Mouse (Mus musculus): ENCODE measurements at regions not wholly inside any gene's neighbourhood (a gene's known extent, or its start where the extent isn't known, plus 50 kb on each side); places are given as distances from the start of the nearest gene placed in this dataset.

DNA sequence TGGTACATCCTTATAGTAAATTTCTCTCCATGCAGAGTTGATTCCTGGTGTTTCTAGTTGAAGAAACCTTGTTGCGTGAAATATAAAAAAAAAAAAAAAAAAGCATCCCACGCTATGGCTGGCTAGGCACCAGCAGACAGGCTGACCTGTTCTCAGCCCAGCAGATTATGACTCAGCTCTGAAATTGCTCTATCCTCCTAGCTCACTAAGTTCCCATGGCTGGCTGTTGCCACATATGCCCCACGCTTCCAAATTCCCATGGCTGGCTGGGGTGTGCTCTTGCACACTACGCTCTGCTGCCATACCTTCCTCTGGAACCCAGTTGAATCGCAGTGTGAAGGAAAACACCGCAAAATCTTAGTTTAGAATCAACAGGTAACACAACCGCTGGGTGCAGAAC is 270.1 kb downstream of the Mid1ip1 start:
- no peak for DNase-seq (ENCODE audit: low spot score in 2 of 2)

DNA sequence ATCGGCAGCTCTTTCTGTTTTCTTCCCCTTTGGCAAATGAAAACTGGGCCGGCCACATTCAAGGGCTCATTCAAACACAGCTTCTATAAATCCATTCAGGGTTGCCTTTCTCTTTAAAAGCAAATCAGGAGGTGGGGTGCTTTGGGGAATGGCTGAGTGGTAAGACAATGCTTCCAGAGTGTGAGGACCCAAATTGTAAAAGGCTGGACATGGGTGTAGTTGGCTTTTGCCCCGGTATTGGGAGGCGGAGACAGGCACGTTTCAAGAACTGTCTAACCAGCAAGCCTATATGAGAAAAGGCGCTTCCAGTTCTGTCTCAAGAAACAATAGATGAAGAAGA is 277.0 kb downstream of the Mid1ip1 start:
- no peak for DNase-seq (ENCODE audit: low spot score in 2 of 2)

DNA sequence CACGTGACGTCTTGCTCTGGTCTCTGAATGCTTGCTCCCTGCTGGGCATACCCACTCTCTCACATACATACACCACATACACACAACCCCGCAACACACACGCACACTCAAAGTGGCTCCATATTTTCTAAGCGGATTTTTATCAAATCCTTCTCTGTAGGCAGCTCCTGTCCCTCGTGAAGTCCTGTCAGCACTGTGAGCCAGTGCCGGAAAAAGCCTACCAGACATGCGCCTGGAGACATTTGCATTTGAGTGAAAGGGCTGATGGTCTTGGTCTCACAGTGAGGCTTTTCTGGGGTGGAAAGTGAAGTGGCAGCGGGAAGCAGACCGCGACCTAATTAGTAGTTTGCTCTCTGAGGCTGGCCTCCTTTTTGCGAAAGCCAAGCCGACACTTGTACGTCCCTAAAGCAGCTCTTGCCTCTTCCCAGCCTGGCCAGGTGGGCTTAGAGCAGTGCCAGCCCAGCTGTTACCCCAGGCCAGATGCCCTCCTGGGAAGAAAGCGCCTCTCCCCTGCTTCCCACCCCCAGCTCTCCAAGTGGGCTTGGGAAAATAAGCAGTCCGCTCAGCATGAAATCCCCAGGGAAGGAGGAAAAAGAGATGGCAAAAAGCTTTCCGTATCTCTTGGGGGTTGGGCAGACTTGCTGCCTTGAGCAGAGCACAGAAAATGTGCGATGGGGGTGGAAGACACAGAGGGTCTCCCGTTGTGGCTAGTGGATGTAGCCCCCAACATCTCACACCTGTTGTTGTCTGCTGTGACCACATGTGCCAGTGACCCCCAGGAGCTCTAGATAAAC is 277.6 kb downstream of the Mid1ip1 start:
- peak; percentile 35 to 50 for DNase-seq (ENCODE audit: low spot score in 2 of 2)

DNA sequence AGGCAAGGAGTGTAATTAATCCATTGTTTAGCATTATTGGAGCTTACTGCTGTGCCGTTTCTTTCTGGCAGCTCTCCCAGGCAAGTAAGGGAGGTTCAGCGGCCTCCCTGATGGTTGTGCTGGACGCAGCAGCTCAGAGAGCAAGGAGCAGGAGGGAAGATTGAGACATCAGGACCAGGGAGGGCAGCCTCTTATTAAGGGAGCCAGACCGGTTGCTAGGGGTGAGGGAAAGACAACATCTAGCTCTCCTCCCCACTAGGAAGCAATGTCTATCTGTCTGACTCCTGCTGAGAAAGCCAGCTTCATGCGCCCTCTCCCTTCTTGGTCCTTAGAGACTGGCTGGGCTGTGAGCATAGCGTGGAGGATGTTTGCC is 278.2 kb downstream of the Mid1ip1 start:
- no peak for DNase-seq (ENCODE audit: low spot score in 2 of 2)

DNA sequence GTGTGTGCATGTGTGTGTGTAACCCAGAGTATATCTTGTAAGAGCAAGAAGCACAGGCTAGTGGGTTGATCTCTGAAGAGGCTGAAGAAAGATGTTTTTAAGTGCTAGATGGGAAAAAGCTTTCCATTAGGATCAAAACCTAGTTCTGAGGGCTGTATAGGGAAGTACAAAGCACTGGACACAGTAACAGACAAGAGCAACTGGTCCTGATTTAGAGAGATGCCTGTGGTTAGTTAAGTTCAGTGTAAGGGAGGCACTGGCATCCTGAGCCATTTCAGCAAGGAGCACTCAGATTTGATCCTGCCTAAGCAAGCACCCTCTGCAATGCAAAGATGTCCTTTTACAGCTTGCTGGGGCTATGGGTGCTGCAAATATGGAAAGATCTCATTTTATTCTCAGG is 280.1 kb downstream of the Mid1ip1 start:
- DNase-seq (ENCODE audit: low spot score in 2 of 2), result no peak

DNA sequence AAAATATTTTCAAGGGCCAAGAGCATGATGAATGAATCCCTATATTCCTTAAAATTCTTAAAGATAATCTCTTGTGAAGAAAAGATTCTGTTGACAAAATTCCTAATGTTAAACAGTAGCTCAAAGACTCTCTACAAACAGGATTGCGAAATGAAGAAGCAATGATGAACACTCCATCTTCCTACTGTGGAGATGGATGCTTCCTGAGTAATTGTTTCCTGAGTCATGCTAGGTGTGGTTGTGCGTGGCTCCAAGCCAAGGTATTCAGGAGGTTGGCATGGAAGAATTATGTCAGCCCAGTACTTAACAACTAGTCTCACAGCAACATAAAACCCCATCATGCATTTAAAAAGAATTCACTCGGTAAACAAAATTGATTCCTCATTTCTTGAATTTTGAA is 286.4 kb downstream of the Mid1ip1 start:
- no peak for DNase-seq (ENCODE audit: low spot score in 2 of 2)

DNA sequence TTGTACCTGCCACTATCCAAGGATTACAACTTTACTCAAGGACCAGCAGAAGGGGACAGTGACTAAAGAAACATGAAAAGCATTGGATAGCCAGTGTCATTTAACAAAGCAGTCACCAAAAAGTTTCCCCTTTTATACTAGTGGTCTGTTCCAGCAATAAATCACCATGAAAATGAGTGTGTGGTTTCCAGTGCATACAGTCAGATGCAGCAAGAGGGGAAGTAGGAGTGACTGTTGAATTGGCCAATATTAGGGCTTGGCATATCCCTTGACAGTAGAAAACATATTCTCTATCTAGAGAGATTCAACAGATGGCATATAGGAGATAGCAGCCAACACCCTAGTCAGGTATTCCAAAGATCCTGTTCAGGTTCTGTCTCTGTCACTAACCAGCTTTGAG is 259.8 kb upstream of the H2al1a start:
- no peak for DNase-seq (ENCODE audit: low spot score in 2 of 2)

DNA sequence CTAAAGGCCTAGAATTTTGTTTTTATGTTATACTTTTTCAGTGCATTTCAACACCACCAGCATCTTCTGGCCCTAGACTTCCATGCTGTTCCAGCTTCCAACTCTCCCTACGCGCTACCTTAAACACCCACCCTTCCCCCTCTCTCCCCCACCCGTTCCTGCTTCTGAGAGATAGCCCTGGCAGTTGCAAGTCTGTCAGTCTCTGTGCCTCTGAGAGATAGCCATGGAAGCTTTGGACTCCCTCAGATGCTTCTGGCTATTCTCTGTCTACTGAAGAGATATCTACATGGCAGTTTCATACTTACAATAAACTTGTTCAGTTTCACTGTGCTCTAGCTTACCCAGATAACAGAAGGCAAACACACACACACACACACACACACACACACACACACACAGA is 252.3 kb upstream of the H2al1a start:
- no peak for DNase-seq (ENCODE audit: low spot score in 2 of 2)

DNA sequence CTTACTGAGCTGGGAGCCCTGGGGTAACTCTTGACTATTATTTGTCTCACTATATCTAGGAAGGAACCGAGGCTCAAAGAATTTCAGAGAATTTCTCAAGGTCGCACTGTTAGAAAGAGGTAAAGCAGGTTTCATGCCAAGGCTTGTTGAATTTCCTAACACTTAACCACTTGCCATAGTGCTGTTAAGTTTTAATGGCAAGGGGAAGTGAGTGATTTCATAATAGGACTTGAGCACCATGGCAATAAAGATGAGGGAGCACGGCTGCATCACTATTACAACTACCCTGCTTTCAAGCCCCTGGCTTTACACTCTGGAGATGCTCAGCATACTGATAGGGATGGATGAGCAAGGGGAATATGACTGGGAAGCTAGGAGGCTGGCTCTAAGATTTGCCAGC is 216.9 kb upstream of the H2al1a start:
- DNase-seq (ENCODE audit: low spot score in 2 of 2), result no peak

DNA sequence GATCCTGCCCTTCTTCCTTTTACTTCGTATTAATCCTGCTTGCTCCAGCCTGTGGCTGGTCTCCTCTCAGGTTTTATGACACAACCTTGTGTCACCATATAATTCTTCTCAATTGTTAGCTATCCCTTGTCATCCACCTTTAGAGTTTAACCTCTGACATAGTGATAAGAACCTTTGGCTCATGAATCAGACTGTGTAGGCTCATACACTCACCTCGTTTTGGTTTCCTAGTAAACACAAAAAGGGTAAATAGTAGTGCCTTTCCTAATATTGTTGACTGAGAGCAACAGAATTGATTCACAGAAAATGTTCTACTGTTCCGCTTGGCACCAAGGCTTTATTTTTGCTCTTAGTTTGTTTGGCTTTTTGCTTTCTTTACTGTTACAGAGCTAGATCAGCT is 216.2 kb upstream of the H2al1a start:
- no peak for DNase-seq (ENCODE audit: low spot score in 2 of 2)

DNA sequence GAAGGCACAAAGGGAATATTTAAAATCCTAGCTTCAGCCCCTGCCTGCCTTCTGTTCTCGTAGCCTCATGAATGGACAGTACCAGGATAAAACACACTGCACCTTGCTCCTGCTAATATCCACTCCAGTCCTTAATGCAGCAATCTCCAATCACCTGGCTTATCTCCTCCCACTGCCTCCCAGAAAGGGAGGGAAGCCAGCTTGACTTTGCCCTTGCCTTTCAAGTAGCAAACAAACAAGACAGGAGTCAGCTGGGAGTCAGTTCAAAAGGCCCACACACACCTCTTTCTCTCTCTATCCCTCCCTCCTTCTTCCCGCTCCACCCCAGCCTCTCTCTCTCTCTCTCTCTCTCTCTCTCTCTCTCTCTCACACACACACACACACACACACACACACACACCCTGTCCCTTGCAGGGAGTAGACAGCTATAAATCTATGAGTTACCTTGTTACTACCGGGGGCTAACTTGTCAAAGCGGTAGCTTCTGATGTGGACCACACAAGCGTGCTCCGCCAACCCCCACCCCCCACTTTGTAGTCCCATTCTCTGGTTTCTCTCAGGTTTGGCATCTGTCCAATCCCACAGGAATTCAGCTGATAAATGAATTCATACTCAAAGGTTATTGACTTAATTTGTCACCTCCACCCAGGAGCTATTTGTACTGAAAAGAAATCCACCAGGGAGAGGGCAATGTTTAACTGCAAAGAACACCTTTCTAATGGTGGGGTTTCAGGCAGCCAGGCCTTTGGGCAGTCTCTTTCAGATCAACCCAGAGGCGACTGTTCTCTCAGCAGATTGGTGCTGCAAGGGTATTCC is 212.6 kb upstream of the H2al1a start:
- DNase-seq (ENCODE audit: low spot score in 2 of 2), result no peak

DNA sequence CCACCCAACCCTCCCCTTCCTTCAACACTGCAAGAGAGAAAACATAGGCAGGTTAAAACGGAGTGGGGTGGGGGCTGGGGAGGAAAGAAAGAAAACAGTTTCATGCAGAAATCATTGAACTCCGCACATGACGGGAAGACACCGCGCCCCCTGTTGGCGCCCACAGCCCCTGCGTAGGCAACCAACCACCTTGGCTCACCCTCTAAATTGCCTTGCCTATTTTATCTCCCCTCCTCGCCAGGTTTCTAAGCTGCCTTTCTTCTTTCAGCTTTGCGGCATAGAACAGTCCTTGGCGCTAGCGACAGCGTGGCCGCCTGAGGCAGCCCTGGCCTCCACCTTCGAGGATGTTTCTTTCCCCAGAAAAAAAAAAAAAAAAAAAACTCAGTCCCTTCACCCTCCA is 211.1 kb upstream of the H2al1a start:
- DNase-seq (ENCODE audit: low spot score in 2 of 2), result peak in 1 of 2 experiments; percentile 37

DNA sequence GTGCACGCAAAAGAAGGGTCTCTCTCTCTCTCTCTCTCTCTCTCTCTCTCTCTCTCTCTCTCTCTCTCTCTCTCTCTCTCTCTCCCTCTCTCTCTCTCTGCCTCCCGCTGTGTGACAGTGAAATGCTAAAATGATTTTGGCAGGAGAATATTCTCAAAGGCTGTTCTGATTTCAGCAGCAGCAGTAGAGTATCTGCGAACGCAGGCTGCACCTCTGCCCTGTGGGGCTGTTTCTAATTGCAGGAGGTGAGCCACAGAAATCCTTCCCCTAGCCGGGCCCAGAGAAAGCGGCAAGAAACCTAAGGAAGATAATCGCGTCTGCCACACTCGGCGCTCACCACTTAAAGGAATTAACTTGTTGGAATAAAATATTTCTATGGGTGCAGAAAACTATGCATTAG is 210.6 kb upstream of the H2al1a start:
- no peak for DNase-seq (ENCODE audit: low spot score in 2 of 2)

DNA sequence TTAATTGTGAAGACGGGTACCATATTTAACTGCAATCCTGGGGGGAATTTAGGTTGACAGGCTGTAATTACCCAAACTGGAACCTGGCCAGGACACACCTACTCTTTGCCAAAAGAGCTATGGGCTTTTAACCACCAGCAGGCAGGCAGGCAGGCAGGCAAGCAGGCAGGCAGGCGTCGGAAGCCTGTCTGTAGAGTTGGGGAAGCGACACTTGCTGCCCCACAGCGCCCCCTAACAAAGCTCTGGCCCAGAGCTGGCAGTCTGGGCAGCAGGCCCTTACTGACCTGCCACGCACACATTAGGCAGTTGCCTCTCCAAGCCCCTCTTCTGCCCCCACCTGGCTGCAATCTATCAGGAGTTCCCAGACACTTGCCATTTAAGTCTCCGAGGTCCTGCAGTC is 208.6 kb upstream of the H2al1a start:
- DNase-seq (ENCODE audit: low spot score in 2 of 2), result no peak

DNA sequence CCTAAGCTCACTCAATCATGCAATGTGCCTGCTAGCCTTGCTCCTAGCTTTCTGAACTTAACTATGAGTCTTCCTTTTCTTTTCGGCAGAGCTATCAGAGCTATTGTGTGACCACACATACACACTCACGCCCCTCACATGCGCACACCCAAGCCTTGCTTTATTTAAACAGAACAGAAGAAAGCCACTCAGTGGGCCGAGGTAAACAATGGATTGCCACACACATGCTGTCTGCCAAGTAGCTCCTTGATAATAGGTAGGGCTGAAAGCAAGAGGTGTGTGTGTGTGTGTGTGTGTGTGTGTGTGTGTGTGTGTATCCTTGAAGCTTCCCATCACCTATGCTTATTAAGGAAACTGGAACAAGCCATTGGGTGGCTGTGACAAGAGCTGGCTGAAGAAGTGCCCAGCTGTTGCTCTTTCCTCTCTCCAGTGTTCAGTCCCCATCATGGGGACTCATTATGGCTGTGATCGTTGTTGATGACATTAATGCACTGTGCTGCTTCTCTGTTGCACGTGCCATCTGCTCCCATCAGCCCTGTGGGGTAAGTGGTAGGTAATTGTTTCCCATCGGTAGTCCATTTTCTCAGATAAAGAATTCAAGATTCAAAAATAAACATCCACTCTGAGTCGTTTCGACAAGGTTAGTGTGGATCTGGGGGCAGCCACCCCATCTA is 201.3 kb upstream of the H2al1a start:
- no peak for DNase-seq (ENCODE audit: low spot score in 2 of 2)

DNA sequence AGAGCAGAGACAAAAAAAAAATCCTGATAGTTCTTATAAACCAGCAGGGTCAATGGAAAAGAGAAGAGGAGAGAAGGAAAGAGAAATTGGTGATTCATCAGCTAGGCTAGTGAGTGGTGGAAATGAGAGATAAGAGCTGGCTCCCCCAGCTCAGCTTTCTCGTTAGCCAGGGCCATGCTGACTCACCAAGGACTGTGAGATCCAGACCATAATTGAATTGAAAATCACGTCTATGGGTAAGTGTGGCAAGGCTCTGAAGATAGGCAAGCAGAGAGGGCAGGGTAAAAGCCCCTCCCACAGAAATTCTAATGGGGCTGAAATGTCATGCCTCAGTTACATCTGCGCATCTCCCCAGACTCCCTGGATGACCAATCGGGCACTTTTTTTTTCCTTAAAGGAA is 200.7 kb upstream of the H2al1a start:
- DNase-seq (ENCODE audit: low spot score in 2 of 2), result no peak

DNA sequence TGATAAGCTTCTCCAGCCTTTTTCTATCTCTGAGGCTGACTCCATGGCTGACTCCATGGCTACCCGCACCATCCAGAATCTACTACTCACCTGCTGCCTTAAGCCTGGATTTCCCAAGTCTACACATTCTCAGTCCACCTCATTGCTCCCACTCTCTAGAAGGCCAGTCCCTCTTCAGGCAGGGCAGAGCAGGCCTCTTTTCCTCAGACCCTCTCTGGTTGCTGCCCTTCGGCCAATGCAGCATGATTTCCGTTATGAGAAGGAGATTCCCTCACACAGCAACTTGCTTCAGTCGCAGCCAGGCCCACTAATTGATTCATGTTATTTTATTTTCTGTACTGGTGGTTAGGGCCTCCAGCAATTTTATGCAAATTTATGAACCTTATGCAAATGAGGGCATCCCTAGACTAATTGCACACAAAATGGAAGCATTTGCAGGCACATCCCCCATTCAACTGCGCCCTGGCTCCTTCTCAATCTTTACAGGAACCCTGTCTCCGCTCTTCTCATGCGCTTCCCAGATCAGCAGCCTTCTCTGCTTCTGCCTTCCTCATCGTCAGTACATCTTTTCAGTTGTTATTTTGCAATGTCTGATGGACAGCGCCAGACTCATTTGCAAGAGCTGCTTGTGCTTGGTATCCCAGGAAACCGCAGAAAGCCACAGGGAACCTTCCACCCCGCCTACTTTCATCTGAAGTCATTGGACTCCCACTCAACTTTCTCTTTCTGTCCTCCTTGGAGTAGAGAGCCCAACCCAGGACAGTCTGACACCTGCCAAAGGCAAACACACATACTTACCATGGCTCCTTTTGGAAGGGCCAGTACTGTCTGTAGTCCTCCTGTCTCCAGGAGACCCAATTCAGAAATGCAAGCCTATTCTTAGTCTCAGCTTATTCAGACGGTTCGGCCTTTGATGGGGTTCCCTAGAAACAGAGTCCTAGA is 199.6 kb upstream of the H2al1a start:
- DNase-seq (ENCODE audit: low spot score in 2 of 2), result peak; percentile 40 to 42

DNA sequence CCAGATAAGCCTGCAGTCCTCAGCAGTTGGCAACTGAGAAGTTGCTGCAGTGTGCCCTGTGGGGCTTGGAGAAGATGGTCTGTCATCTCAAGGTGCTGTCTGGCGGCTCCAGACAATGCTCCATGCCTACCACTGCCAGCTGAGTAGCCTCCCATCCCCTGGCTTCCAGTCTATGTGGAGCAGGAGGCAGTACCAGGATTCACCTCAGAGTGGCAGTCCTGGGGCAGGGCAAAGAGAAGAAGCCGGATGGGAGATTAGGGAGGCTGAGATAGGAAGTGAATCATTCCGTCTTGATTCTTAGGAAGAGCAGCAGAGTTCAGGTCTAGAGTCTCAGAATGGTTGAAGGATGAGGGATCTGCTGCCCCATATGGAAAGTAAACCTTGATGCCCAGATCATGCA is 198.1 kb upstream of the H2al1a start:
- DNase-seq (ENCODE audit: low spot score in 2 of 2), result no peak

DNA sequence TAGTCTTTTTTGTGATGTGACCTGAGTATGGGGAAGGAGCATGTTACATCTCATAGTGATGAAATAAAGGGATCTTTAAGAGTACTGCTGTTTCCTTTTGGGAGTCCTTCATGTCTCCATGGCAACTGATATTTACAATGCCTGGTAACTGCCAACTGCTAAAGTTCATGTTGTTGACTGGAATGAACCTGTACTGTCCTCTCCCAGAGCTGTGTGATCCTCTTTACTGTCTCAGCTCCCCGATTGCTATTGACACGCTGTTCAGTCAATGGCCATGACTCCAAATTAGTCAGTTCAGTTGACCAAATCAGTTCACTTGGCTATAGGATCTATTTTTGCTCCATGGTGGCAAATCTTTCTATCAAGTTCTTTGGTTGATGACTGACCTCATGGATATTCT is 167.8 kb upstream of the H2al1a start:
- no peak for DNase-seq (ENCODE audit: low spot score in 2 of 2)

DNA sequence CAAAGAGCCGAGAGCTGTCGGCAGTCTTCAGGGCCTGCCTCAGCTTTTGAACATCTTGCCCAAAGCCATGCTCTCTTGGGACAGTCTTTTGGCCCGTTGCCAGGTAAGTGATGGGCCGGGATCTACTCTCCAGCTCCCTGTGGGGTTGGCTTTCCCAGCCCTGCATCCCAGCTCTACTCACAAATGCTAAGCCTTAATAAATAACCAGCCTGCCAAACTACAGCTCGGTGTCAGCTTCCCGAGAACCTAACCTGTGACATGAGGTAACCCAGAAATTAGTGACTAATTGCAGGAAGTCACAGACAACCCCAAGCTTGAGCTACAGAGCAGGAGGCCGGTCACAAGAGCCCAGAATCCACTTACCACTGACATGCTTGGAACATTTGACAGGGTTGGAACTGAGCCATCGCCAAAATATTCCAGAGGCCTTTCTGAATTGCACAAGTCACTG is 159.1 kb upstream of the H2al1a start:
- no peak for DNase-seq (ENCODE audit: low spot score in 2 of 2)

DNA sequence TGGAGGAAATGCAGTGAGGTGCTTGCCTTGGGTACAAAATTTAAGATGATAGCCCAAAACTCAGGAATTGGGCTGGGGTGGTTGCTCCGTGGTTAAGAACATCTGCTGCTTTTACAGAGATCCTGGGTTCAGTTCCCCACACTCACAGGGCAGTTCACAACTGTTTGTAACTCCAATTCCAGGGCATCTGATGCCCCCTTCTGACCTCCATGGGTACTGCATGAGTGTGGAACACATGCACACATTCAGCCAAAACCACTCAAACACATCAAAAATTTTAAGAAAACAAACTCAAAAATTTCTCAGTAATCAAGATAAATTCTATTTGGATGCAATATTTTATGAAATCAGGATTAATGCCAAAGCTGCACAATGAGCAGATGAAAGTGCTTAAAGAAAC is 157.8 kb upstream of the H2al1a start:
- DNase-seq (ENCODE audit: low spot score in 2 of 2), result no peak

DNA sequence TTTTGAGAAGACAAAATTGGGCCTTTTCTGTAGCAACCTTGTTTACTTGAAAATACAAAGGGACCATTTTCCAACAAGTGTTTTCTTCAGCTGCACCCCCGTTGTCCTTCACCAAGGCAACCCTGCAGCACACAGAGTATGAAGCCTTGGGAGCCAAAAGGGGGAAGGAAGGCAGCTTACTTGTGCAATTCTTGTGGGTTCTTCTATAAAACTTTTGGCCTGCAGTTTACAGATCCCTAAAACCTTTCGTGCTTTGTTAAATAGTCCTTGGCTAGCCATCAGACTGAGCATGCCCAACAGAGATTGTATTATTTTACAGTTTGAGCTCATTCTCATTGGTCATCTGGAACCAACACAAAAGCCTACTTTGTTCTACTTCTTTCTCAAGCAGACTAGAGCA is 140.6 kb upstream of the H2al1a start:
- DNase-seq (ENCODE audit: low spot score in 2 of 2), result peak in 1 of 2 experiments; percentile 6

All from right cerebral cortex, adult 2 months (tissue).